Mouse (Mus musculus) erythroblast, embryonic 14.5 days (primary cell): Measurements from ENCODE around the gene Fastk. TPM values are rescaled to one million over a fixed set of nuclear protein-coding genes. Genes with fewer than 3 reads are reported as not detected.
A peak's percentile ranks its signal among the peaks of the same experiment; 100 is the strongest.

Source experiments
- H3K27me3 ChIP-seq: 2 replicates; pipeline ENCODE4 v1.6.1; 2012; ENCODE audit warnings: inconsistent platforms; ENCODE audit not compliant: control insufficient read depth
- H3K36me3 ChIP-seq: 2 replicates; pipeline ENCODE4 v1.6.1; 2012; ENCODE audit warnings: mild to moderate bottlenecking, inconsistent platforms; ENCODE audit not compliant: control insufficient read depth
- H3K4me1 ChIP-seq: 2 replicates; pipeline ENCODE4 v1.6.1; 2012; ENCODE audit warnings: inconsistent platforms; ENCODE audit not compliant: control insufficient read depth
- H3K4me3 ChIP-seq: replicated peaks from 2 replicates; pipeline ENCODE3; 2012; ENCODE audit warnings: moderate library complexity, mild to moderate bottlenecking, inconsistent platforms
- H3K9me3 ChIP-seq: 2 replicates; pipeline ENCODE4 v1.6.1; 2012; ENCODE audit warnings: low read length, inconsistent platforms, mixed read lengths; ENCODE audit not compliant: control insufficient read depth
- GATA1 ChIP-seq: IDR thresholded peaks from 2 replicates; pipeline ENCODE4 v1.6.1; 2012; ENCODE audit warnings: low read length, inconsistent platforms, mixed read lengths
- TAL1 ChIP-seq: IDR thresholded peaks from 3 replicates; pipeline ENCODE4 v1.6.1; 2012; ENCODE audit warnings: low read length, inconsistent platforms, mixed read lengths
- polyA plus RNA-seq: library from polyadenylated mRNA; stranded (reverse); fragments of >175 nt; gene quantifications from 2 replicates; pipeline ENCODE4 v1.2.3, GENCODE M21; 2012

The Fastk gene
- polyA plus RNA-seq, 1 experiment, result 33.8 TPM

GRCm38 (mm10) chr5:24455613-24456012 lies 10.5 kb upstream of the Fastk start:
- H3K36me3 ChIP-seq, result peaks cover 62% of the 10 kb centered on the region
- TF ChIP-seq TAL1, result no peak
- no peak for TF ChIP-seq GATA1
- peaks cover 55% of the 10 kb centered on the region for H3K4me1 ChIP-seq
- H3K9me3 ChIP-seq, result no peaks in the 10 kb centered on the region
- no peaks in the 10 kb centered on the region for H3K27me3 ChIP-seq
- no peak overlapping the region for H3K4me3 ChIP-seq

GRCm38 (mm10) chr5:24455076-24455475 lies 10.0 kb upstream of the Fastk start:
- H3K9me3 ChIP-seq, result no peaks in the 10 kb centered on the region
- H3K36me3 ChIP-seq, result peaks cover 57% of the 10 kb centered on the region
- H3K27me3 ChIP-seq, result no peaks in the 10 kb centered on the region
- TF ChIP-seq TAL1 (no peak), GATA1 (no peak)
- H3K4me3 ChIP-seq, result no peak overlapping the region
- peaks cover 58% of the 10 kb centered on the region for H3K4me1 ChIP-seq

DNA sequence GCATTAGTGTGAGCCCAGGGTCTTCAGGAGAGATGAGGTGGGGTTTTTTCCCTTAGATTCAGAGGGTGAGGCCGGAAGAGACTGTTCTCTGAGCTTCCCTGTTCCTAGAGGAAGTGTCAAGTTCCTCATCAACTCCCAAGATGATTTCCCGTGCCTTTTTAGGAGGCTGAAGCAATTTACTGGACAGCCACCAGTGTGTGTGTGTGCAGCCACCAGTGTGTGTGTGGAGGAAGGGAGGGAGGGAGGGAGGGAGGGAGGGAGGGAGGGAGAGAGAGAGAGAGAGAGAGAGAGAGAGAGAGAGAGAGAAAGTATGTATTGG lies 8.9 kb upstream of the Fastk start:
- H3K9me3 ChIP-seq, result no peaks in the 10 kb centered on the region
- H3K36me3 ChIP-seq, result peaks cover 52% of the 10 kb centered on the region
- H3K4me3 ChIP-seq, result peak overlapping the region; percentile 92
- no peaks in the 10 kb centered on the region for H3K27me3 ChIP-seq
- no peak for TF ChIP-seq GATA1
- TF ChIP-seq TAL1, result no peak
- H3K4me1 ChIP-seq, result peaks cover 62% of the 10 kb centered on the region

- no peaks in the 10 kb centered on the region for H3K27me3 ChIP-seq
- H3K9me3 ChIP-seq, result no peaks in the 10 kb centered on the region
- H3K4me3 ChIP-seq, result peak overlapping the region; percentile 92
- H3K4me1 ChIP-seq, result peaks cover 66% of the 10 kb centered on the region
- TF ChIP-seq GATA1 (no peak), TAL1 (no peak)
- peaks cover 47% of the 10 kb centered on the region for H3K36me3 ChIP-seq
Observed at GRCm38 (mm10) chr5:24453283-24453984, 8.3 kb upstream of the Fastk start.

DNA sequence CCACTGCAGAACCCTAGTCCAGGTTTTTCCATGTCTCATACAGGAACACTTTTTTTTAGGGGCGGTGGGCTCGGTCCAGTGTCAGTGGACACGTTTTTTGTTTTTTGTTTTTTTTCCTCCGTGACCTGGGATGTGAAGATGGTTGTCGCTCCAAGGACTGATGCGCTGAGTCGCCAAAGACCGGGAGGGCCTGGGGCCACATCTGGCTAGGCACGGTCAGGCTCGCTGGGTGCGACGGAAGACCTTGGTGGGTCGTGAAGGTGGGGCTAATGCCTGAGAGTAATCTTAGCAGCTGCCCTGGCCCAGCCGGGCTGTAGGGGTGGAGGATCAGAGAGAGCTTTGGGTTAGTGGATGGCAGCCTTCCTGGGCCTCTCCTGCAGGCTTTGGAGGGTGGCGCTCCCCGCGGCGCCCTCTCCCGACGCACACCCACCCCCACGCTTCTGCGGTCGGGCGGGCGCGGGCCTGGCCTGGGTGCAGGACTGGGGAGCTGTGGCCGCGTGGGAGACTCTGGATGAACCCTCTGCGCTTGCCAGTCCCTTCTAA lies 7.7 kb upstream of the Fastk start:
- peaks cover 40% of the 10 kb centered on the region for H3K36me3 ChIP-seq
- peak overlapping the region; percentile 92 for H3K4me3 ChIP-seq
- H3K4me1 ChIP-seq, result peaks cover 72% of the 10 kb centered on the region
- H3K27me3 ChIP-seq, result no peaks in the 10 kb centered on the region
- no peaks in the 10 kb centered on the region for H3K9me3 ChIP-seq
- TF ChIP-seq TAL1 (no peak), GATA1 (no peak)

GRCm38 (mm10) chr5:24452030-24452690 lies 7.1 kb upstream of the Fastk start, which contains the start of gene Agap3:
Gene Agap3, plus strand, starts transcription at chr5:24452177.
- H3K4me1 ChIP-seq, result peaks cover 76% of the 10 kb centered on the region
- peak within 1 kb of the TSS; percentile 92 for H3K4me3 ChIP-seq
- TF ChIP-seq GATA1, result no peak
- no peak for TF ChIP-seq TAL1
- peaks cover 34% of the 10 kb centered on the region for H3K36me3 ChIP-seq
- no peaks in the 10 kb centered on the region for H3K9me3 ChIP-seq
- H3K27me3 ChIP-seq, result no peaks in the 10 kb centered on the region

- Histone ChIP-seq H3K4me3 (peak overlapping the region; percentile 92), H3K36me3 (peaks cover 29% of the 10 kb centered on the region), H3K27me3 (no peaks in the 10 kb centered on the region), H3K9me3 (no peaks in the 10 kb centered on the region), H3K4me1 (peaks cover 82% of the 10 kb centered on the region)
- TF ChIP-seq GATA1, result no peak
- TF ChIP-seq TAL1, result no peak
Observed at GRCm38 (mm10) chr5:24451264-24452029, 6.4 kb upstream of the Fastk start.

GRCm38 (mm10) chr5:24447624-24448298 lies 2.7 kb upstream of the Fastk start, which contains the start of gene Tmub1:
Gene Tmub1, minus strand, starts transcription at chr5:24447854.
- peaks cover 81% of the 10 kb centered on the region for H3K4me1 ChIP-seq

More at GRCm38 (mm10) chr5:24447624-24448298, 2.7 kb upstream of the Fastk start, which contains the start of gene Tmub1:
- H3K27me3 ChIP-seq, result no peaks in the 10 kb centered on the region
- peak within 1 kb of the TSS; percentile 75 for H3K4me3 ChIP-seq
- peaks cover 13% of the 10 kb centered on the region for H3K36me3 ChIP-seq
- H3K9me3 ChIP-seq, result no peaks in the 10 kb centered on the region
- no peak for TF ChIP-seq TAL1
- no peak for TF ChIP-seq GATA1
